Mouse (Mus musculus) G1E (cell line): ENCODE measurements around the gene Sepsecs.

Experiments
- CTCF ChIP-seq: IDR thresholded peaks from 2 replicates; pipeline ENCODE4 v1.5.1; 2012; ENCODE audit warnings: low read depth, low read length, inconsistent platforms, mixed read lengths
- POLR2AphosphoS5 ChIP-seq: IDR thresholded peaks from 2 replicates; pipeline ENCODE4 v1.6.1; 2012; ENCODE audit warnings: low read depth, low read length, inconsistent platforms; ENCODE audit not compliant: insufficient replicate concordance

DNA sequence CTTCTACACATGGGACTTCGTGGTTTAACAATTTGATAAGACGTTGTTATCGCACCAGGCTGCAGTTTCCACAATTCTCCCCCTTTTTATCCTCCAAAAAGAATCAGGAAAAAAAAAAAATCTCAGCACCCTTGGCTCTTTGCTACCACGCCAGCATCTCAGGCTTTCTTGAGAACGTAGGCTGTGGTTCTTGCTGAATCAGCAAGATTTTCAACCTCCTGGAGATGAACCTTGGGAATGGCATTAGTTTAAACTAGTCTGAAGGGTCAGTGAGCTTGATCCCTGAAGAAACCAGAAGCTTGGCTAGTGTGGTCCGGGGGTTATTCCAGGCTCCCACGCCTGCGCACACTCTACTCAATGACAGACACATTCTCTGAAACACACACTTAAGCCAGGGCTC is 41.8 kb downstream of the Sepsecs start:
- no peak for TF ChIP-seq CTCF
- TF ChIP-seq POLR2AphosphoS5, result no peak
